Mouse (Mus musculus): ENCODE data around the gene Wdr66. TPM values are rescaled to one million over a fixed set of nuclear protein-coding genes. Genes with fewer than 3 reads are reported as not detected.

Gene Wdr66
- polyA plus RNA-seq, 1 experiment from 2014 or later = 1.8 TPM

- H3K4me3 ChIP-seq = no peak overlapping the region
- no peaks in the 10 kb centered on the region for H3K9me3 ChIP-seq
- peaks cover 46% of the 10 kb centered on the region for H3K36me3 ChIP-seq
- no peaks in the 10 kb centered on the region for H3K27me3 ChIP-seq
- H3K27ac ChIP-seq (replicated peaks) = no peak overlapping the region
- ATAC-seq (ENCODE audit: low read depth) = no peak
- WGBS = 94% methylated on average over 10 of the region's 10 CpGs
- H3K4me1 ChIP-seq (replicated peaks) = peaks cover 14% of the 10 kb centered on the region; the same call in 1 of the 2 replicates
- H3K9ac ChIP-seq = no peak overlapping the region
- no peak overlapping the region for H3K4me2 ChIP-seq
Observed at GRCm38 (mm10) chr5:123375262-123375661, 123.4 kb downstream of the Wdr66 start.

- Histone ChIP-seq H3K9ac (no peak overlapping the region), H3K27ac (replicated peaks) (peak overlapping the region; percentile 38; the same call in 1 of the 2 replicates), H3K4me1 (replicated peaks) (peaks cover 14% of the 10 kb centered on the region; the same call in 1 of the 2 replicates), H3K4me2 (no peak overlapping the region), H3K9me3 (no peaks in the 10 kb centered on the region), H3K27me3 (no peaks in the 10 kb centered on the region), H3K36me3 (peaks cover 39% of the 10 kb centered on the region), H3K4me3 (no peak overlapping the region)
- ATAC-seq (ENCODE audit: low read depth) = no peak
- 90% methylated on average over 6 of the region's 6 CpGs for whole genome bisulfite sequencing
Observed at GRCm38 (mm10) chr5:123375793-123376452, 124.0 kb downstream of the Wdr66 start.

GRCm38 (mm10) chr5:123376569-123376968, 124.7 kb downstream of the Wdr66 start:
- Histone ChIP-seq H3K9ac (no peak overlapping the region), H3K9me3 (no peaks in the 10 kb centered on the region), H3K4me3 (no peak overlapping the region), H3K4me2 (no peak overlapping the region), H3K36me3 (peaks cover 33% of the 10 kb centered on the region), H3K27ac (replicated peaks) (peak overlapping the region; percentile 38; the same call in 1 of the 2 replicates), H3K4me1 (replicated peaks) (peaks cover 14% of the 10 kb centered on the region; the same call in 1 of the 2 replicates), H3K27me3 (no peaks in the 10 kb centered on the region)
- 32% methylated on average over 10 of the region's 10 CpGs for WGBS
- ATAC-seq (ENCODE audit: low read depth) = no peak

Other genes with a start within 250 kb of the Wdr66 start
- gene Orai1, start 237.0 kb upstream of the Wdr66 start, polyA plus RNA-seq (2015; fragmentation: Nextera tagmentation; extraction: Ambion mirVana) = 12.9 and 13.1 TPM in 2 replicates
- 0.67 and 1.0 TPM in 2 replicates for gene Morn3, start 205.1 kb upstream of the Wdr66 start, polyA plus RNA-seq (2015; fragmentation: Nextera tagmentation; extraction: Ambion mirVana)
- 18.2 and 20.5 TPM in 2 replicates for gene Tmem120b, start 183.7 kb upstream of the Wdr66 start, polyA plus RNA-seq (2015; fragmentation: Nextera tagmentation; extraction: Ambion mirVana)
- 4.2 and 4.4 TPM in 2 replicates for gene Rhof, start 119.4 kb upstream of the Wdr66 start, polyA plus RNA-seq (2015; fragmentation: Nextera tagmentation; extraction: Ambion mirVana)
- 11.5 and 13.1 TPM in 2 replicates for gene Setd1b, start 109.9 kb upstream of the Wdr66 start, polyA plus RNA-seq (2015; fragmentation: Nextera tagmentation; extraction: Ambion mirVana)
- gene Psmd9, start 82.7 kb upstream of the Wdr66 start, polyA plus RNA-seq (2015; fragmentation: Nextera tagmentation; extraction: Ambion mirVana) = 66.9 and 67.9 TPM in 2 replicates
- not detected in 2 replicates for gene Hpd, start 69.4 kb upstream of the Wdr66 start, polyA plus RNA-seq (2015; fragmentation: Nextera tagmentation; extraction: Ambion mirVana)
- gene Bcl7a, start 91.7 kb downstream of the Wdr66 start, polyA plus RNA-seq (2015; fragmentation: Nextera tagmentation; extraction: Ambion mirVana) = 47.4 and 52.6 TPM in 2 replicates
- 23.5 and 28.4 TPM in 2 replicates for gene Mlxip, start 142.7 kb downstream of the Wdr66 start, polyA plus RNA-seq (2015; fragmentation: Nextera tagmentation; extraction: Ambion mirVana)
- 0.10 TPM in 1 of 2 replicates, not detected in the other for gene Lrrc43, start 237.2 kb downstream of the Wdr66 start, polyA plus RNA-seq (2015; fragmentation: Nextera tagmentation; extraction: Ambion mirVana)
- not detected in 2 replicates for gene Il31, start 237.4 kb downstream of the Wdr66 start, polyA plus RNA-seq (2015; fragmentation: Nextera tagmentation; extraction: Ambion mirVana)

All from neural tube, embryonic 13.5 days (tissue).